Mouse (Mus musculus) lung, postnatal 0 days (tissue): ENCODE data around the gene Cir1. TPM values are rescaled to one million over a fixed set of nuclear protein-coding genes. Genes with fewer than 3 reads are reported as not detected.

Experiments
- ATAC-seq: fragments of 200-750 bp; cut with Nextera tagmentation; 2 replicates; pipeline ENCODE4 v1.8.0; 2017; ENCODE audit warnings: moderate library complexity
- DNase-seq: peaks from one replicate; pipeline ENCODE4 v3.0.0-alpha.2; 2016; ENCODE audit warnings: low spot score
- H3K27ac ChIP-seq: fragments of 300-500 bp; sonication (generic); 2 replicates; pipeline ENCODE4 v1.5.1; 2014; ENCODE audit warnings: antibody characterized with exemption, mild to moderate bottlenecking, low read length, mixed read lengths
- H3K27me3 ChIP-seq: fragments of 300-500 bp; sonication (generic); replicated peaks from 2 replicates; pipeline ENCODE4 v1.6.1; 2014; ENCODE audit warnings: low read length, mixed read lengths; ENCODE audit not compliant: insufficient read depth
- H3K36me3 ChIP-seq: fragments of 300-500 bp; sonication (generic); 2 replicates; pipeline ENCODE4 v1.6.1; 2014; ENCODE audit warnings: low read length, mixed read lengths; ENCODE audit not compliant: insufficient read depth
- H3K4me1 ChIP-seq: fragments of 300-500 bp; sonication (generic); 2 replicates; pipeline ENCODE4 v1.6.1; 2014; ENCODE audit warnings: antibody characterized with exemption, low read depth, low read length, mixed read lengths; ENCODE audit not compliant: insufficient read depth
- H3K4me2 ChIP-seq: fragments of 300-500 bp; sonication (generic); replicated peaks from 2 replicates; pipeline ENCODE4 v1.6.1; 2014; ENCODE audit warnings: low read depth, mild to moderate bottlenecking, low read length, moderate library complexity, mixed read lengths
- H3K4me3 ChIP-seq: fragments of 300-500 bp; sonication (generic); 2 replicates; pipeline ENCODE4 v1.5.1; 2014; ENCODE audit warnings: low read depth, low read length
- H3K9ac ChIP-seq: fragments of 300-500 bp; sonication (generic); replicated peaks from 2 replicates; pipeline ENCODE4 v1.6.1; 2014; ENCODE audit warnings: low read depth, mild to moderate bottlenecking
- H3K9me3 ChIP-seq: fragments of 300-500 bp; sonication (generic); 2 replicates; pipeline ENCODE4 v1.6.1; 2016; ENCODE audit warnings: low read length, mixed read lengths
- CTCF ChIP-seq: IDR thresholded peaks from 2 replicates; pipeline ENCODE4 v1.5.1; 2016; ENCODE audit warnings: antibody characterized with exemption, mild to moderate bottlenecking
- EP300 ChIP-seq: IDR thresholded peaks from 2 replicates; pipeline ENCODE4 v1.6.1; 2016; ENCODE audit warnings: antibody characterized with exemption, mild to moderate bottlenecking, control low read depth
- WGBS: fragments of 180-500 bp; shearing (Covaris S2); extraction: QIAGEN DNeasy Blood & Tissue Kit; methylation state at CpG from one replicate; pipeline ENCODE4 v1.1.7; 2014; 5-methylcytosine and 5-hydroxymethylcytosine counted together
- polyA plus RNA-seq: library from polyadenylated mRNA; unstranded; fragments of >200 nt; fragmentation: Nextera tagmentation; extraction: Ambion mirVana; gene quantifications from 2 replicates; pipeline ENCODE4 v1.2.1, GENCODE M21; 2015

Gene Cir1
- polyA plus RNA-seq, 1 experiment from 2014 or later: 39.3 TPM

DNA sequence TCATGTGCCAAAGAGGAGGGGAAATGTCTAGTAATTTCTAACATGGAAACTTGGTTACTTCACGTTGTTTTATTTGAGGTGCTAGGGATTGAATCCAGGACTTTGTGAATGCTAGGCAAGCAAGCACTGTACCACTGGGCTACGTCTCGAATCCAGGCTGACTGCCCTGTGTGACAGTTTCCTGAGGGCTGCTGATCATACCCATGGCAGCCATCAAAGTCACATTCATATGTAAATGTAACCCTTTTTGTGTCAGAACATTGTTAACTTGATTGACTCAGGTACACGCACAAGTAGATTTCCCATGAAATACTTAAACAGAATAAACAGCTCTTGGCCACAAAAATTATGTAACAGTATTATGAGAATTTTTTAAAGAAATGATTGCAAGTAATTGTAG is 63.8 kb downstream of the Cir1 start:
- no peaks in the 10 kb centered on the region for H3K4me1 ChIP-seq
- H3K36me3 ChIP-seq: no peaks in the 10 kb centered on the region
- TF ChIP-seq EP300 (no peak), CTCF (no peak)
- no peak overlapping the region for H3K27ac ChIP-seq
- H3K9me3 ChIP-seq: no peaks in the 10 kb centered on the region
- H3K9ac ChIP-seq: no peak overlapping the region
- DNase-seq (no peak), ATAC-seq (no peak)
- WGBS: 77% methylated on average over 4 of the region's 4 CpGs
- no peak overlapping the region for H3K4me3 ChIP-seq
- H3K4me2 ChIP-seq: no peak overlapping the region
- H3K27me3 ChIP-seq: no peaks in the 10 kb centered on the region

DNA sequence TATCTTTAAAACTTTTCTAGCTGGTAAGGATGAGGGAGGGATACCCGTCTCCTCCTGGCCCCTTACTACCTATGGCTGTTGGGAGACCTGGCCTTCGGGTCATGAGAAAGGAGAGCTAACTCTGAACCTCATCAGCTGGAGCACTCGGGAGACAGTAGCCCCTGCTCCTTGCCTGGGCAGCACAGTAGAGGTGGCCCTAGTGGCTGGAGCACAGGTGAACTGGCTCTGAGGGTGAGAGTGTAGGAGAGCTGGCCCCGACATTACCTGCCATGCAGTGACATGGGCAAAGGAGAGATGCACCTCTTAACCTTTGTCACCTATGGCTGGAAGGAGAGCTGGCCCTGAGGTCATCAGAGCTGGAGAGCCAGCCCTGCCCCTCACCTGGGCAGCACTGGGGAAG is 71.2 kb downstream of the Cir1 start:
- Histone ChIP-seq H3K9me3 (no peaks in the 10 kb centered on the region), H3K27ac (no peak overlapping the region), H3K36me3 (no peaks in the 10 kb centered on the region), H3K4me1 (no peaks in the 10 kb centered on the region), H3K4me3 (no peak overlapping the region), H3K4me2 (no peak overlapping the region), H3K27me3 (no peaks in the 10 kb centered on the region), H3K9ac (no peak overlapping the region)
- WGBS: 72% methylated on average over 4 of the region's 4 CpGs
- TF ChIP-seq CTCF (no peak), EP300 (no peak)
- ATAC-seq: no peak
- no peak for DNase-seq

Other genes starting within 250 kb of the Cir1 start
- gene Ola1, start 93.8 kb downstream of the Cir1 start, polyA plus RNA-seq: 30.4 and 30.6 TPM in 2 replicates
- not detected in 2 replicates for gene Sp9, start 40.8 kb downstream of the Cir1 start, polyA plus RNA-seq
- gene Scrn3, start 100 bp downstream of the Cir1 start, polyA plus RNA-seq: 10.9 and 12.8 TPM in 2 replicates
- 6.3 and 8.1 TPM in 2 replicates for gene Gpr155, start 73.9 kb upstream of the Cir1 start, polyA plus RNA-seq
- gene Wipf1, start 217.0 kb upstream of the Cir1 start, polyA plus RNA-seq: 9.5 and 9.6 TPM in 2 replicates